Mouse (Mus musculus): ENCODE results near the gene Zcchc4. TPM values are rescaled to one million over a fixed set of nuclear protein-coding genes. Genes with fewer than 3 reads are reported as not detected.
A peak's percentile ranks its signal among the peaks of the same experiment; 100 is the strongest.

Gene Zcchc4
- total RNA-seq, 2 experiments from 2014 or later: 16.0 to 16.8 TPM

DNA sequence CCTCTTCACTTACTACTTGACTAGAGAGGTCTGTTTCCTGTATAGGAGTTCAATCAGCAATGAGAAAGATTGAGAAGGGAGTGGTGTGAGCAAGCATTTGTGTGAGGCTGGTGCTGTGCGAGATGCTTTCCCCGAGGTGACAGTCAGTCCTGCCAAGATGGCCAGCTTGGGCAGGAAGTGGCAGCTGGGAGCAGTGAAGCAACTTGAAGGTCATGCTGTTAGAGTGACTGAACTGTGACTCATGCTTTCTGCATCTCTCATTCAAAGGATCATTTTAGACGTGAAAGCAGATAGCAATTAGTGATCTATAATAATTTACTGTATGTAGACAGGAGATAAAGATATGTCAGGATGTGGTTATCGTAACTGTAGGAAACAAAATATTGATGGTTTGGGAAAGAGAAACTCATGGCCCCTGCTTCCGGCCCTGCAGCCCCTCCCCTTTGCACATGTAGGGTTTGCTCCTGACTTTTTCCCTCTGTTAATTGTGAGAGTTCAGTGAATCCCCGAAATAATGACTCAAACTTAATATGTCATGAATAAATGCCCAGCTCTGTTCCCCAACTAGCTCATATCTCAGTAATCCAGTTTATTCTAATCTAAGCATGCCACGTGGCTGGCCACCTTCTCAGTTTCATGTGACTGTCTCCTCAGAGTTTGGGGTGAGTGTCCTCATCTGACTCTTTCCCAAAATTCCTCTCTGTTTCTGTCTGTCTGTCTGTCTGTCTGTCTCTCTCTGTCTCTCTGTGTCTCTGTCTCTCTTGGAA lies 11.5 kb downstream of the Zcchc4 start:
- ATAC-seq (replicated peaks; ENCODE audit: low FRiP score, poor library complexity, severe bottlenecking): no peak

DNA sequence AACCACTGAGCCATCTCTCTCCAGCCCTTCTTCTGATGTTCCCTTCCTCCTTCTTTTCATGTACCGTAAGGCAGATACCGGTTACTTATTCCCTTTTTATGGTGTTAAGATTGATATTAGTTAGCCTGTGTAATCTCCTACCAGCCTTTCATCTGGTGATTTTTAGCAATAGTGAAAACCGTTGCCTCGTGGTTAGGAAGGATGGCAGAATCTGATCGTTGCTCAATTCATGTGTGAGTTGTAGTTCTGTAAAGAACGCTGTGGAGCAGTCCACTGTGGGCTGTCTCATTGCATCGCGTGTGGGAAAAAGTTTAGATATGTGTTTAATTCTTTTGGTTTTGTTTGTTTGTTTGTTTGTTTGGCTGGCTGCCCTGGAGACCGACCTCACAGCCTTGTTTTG lies 18.0 kb downstream of the Zcchc4 start:
- ATAC-seq (replicated peaks; ENCODE audit: low FRiP score, poor library complexity, severe bottlenecking): no peak

DNA sequence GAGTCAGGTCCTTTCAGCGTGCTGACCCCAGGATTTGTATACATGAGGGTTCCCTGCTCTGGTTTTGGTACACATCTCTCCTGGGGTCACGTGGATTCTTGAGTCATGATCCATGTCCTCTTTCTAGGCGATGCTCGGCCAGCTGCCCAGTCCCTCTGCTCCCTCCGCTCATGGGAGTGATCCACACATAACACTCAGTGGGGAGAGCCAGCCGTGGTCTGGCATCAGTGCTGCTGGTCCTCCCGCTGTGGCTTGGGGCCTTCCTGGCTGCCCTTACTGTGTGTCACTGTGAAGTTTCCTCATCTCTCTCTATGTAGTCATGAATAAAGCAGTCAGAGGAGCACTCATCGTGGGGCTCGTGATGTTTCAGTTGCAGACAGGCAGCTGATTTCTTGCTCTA lies 18.9 kb downstream of the Zcchc4 start:
- no peak for ATAC-seq (replicated peaks; ENCODE audit: low FRiP score, poor library complexity, severe bottlenecking)

DNA sequence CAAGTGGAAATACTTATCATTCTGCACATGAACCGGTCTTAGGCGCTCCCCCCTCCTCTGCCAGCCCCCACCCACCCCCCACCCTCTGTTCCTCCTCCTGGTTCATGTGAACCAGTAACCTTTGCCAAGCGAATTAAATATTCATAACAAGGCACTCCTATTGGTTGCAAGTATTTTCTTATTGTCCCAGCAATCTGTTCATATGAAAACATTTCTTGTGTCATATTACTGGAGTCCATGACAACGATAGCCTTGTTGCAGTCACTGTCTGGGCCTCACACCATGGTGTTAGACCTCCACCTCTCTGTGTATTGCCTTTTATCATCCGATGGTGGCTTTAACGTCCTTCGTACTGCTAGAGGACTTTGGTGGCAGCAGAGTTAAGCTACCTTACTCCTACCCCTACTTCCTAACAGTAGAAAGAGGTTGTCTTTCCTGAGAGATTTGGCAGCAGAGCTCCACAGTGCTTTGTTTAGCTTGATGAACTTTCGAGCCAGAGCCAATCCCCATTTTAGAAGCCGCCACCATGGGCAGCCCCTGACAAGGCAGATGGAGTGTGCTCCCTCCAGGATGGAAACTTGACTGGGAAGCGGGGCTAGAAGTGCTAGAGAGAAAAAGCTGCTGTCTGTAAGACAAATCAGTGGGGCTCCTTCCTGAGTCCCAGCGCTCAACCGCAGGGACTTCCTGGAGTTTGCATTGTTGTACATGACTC lies 24.2 kb downstream of the Zcchc4 start:
- no peak for ATAC-seq (replicated peaks; ENCODE audit: low FRiP score, poor library complexity, severe bottlenecking)

DNA sequence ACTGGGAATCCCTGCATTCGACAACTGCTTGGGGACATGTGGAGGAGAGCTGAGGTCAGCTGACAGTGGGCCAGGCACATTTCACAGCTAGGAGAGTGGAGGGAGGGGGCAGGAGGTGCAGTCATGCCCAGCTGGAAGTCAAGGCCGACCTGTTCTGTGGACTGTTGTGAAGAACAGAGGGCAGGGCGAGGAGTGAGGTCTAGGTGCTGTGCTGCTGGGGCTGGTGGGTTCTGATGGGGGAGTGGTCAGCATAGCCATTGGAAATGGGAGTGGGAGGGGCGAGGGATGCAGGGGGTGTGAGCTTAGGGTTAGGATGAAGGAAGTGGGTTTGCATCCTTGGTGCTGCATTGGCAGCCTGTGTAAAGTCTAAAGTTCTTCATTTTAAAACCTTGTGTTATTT lies 30.6 kb downstream of the Zcchc4 start:
- no peak for ATAC-seq (replicated peaks; ENCODE audit: low FRiP score, poor library complexity, severe bottlenecking)

DNA sequence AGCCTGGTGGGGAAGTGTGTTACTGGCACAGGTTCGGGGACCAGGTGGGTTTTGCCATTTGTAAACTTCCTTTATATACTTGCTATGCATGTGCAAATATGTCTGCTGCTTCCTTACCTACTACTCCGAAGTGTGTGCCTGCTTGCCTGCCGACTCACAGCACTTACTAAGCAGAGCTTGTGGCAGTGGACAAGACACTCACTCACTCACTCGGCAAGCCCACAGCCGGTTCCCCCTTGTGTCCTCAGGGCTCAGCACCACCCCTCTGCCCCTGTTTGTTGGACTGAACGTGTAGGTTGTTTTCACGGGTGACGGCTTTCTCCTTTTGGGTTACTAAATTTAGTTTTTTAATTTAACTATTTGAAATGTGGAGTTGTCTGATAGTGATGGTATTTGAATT lies 31.1 kb downstream of the Zcchc4 start:
- ATAC-seq (replicated peaks; ENCODE audit: low FRiP score, poor library complexity, severe bottlenecking): no peak

DNA sequence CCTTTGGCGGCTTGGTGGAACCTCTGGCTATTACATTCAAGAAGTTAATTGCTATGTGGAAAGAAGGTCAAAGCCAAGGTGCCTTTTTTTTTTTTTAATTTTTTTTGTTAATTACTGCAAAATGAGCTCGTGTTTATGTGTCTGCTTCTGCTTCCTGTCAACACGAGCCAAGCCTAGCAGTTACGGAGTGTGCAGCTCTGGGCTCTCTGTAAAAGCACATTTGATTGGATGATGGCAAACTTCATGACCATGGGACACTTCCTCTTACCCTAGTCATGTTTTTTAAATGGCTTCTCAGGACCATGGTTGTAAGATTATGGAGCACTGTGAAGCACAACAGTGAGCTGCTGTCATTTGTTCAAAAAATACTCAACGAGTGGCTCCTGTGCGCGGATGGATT lies 31.8 kb downstream of the Zcchc4 start:
- no peak for ATAC-seq (replicated peaks; ENCODE audit: low FRiP score, poor library complexity, severe bottlenecking)

DNA sequence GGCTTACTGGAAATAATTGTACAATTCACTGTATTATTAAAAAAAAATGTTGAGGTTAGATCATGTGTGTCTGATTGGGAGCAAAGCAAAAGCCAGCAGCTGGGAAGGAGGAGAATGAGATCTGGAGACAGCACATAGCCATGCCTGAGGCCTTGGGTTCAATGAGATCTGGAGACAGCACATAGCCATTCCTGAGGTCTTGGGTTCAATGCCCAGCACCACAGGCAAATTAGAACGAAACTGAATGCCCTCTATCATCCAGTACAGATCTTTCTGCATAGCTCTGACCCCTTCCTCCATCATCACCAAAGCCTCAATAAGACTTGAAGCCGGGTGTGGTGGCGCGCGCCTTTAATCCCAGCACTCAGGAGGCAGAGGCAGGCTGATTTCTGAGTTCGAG lies 35.2 kb downstream of the Zcchc4 start:
- ATAC-seq (replicated peaks; ENCODE audit: low FRiP score, poor library complexity, severe bottlenecking): no peak

DNA sequence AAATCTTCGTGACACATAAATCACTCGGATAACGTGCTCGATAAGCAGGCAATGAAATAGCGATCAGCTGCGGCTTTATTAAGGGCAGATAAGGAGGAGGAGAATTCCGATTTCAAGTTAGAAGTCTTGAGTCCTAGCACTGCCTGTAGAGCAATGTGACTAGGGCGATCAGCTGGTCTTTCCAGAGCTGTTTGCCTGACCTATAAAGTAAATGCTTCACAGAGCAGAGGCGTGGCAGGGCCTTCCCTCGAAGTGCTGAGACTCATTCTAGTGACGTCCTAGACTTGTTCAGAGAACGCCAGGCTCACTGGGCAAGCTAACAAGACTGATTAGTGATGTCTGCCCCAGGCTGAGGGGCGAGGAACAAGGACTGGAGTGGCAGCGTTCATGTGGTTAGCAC lies 35.8 kb downstream of the Zcchc4 start:
- ATAC-seq (replicated peaks; ENCODE audit: low FRiP score, poor library complexity, severe bottlenecking): no peak

DNA sequence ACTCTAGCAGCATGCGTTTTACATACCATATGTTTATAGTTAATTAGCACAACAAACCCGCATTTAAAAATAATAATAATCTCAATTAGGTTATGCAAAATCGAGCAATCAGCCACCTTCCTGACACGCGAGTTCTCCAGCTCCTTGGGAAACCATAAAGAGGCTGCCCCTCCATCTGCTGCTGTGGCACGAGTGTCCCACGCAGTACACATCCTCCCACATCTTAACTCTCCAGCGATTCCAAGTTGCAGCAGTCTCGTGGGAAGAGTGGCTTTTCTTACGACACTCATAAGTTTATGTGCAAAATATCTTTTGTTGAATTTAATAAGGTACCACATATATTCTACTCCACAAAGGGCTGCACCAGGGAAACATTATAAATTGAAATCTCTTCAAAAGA lies 37.2 kb downstream of the Zcchc4 start:
- ATAC-seq (replicated peaks; ENCODE audit: low FRiP score, poor library complexity, severe bottlenecking): no peak

DNA sequence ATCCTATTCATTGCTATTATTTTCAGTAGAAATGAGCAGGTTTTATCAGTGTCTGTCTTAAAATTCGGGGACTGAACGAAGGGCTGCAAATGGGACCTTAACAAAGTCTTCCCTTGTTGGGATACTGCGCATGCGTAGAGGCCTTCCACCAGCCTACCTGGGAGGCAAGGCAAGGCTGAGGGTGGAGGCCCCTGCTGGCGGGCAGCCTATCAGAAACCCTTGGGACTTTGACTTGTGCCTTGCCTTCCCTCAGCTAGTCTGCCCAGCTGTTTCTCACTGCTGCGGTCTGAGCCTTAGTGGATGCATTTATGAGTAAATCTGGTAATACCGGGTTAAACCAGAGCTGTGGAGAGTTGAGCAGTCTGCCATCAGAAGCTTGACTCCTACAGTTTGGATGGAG lies 38.1 kb downstream of the Zcchc4 start:
- ATAC-seq (replicated peaks; ENCODE audit: low FRiP score, poor library complexity, severe bottlenecking): no peak

DNA sequence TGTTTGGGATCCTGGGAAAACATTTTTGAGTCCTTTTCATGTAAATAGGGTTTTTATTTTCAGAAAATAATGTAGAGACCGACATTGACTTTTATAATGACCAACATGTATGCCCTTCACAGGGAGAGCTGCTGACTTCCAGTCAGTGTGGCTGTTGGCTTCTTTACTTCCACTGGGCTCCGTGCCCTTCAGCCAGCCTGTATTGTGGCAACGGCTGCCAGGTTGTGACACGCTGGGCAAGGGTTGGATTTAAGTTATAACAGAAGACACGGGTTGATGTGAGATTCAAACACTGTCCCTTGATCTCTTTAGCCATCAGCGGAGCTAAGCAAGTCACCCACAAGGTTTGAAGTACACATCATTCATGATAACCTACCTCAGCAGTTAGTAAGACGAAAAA lies 43.5 kb downstream of the Zcchc4 start:
- no peak for ATAC-seq (replicated peaks; ENCODE audit: low FRiP score, poor library complexity, severe bottlenecking)

DNA sequence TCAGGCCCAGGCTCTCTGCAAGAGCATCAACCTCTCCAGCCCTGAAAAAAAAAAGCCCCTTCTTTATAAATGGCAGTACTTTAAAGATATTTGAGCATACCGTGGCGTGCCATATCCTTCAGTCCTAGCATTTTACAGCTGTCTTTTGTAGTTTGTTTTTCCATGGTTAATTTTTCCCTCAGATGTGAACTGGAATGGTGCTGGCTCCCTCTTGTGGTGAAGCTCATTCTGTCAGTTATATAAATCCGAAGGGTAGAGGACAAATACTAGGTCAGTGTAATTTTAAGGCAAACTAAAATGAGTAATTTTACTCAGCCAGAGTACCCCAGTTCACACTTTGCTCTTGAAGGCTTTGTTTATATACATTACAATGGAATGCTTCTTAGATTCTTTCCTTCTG lies 46.5 kb downstream of the Zcchc4 start:
- ATAC-seq (replicated peaks; ENCODE audit: low FRiP score, poor library complexity, severe bottlenecking): 0 out of 2 replicates have a peak, but pooled peaks have one; percentile 48

DNA sequence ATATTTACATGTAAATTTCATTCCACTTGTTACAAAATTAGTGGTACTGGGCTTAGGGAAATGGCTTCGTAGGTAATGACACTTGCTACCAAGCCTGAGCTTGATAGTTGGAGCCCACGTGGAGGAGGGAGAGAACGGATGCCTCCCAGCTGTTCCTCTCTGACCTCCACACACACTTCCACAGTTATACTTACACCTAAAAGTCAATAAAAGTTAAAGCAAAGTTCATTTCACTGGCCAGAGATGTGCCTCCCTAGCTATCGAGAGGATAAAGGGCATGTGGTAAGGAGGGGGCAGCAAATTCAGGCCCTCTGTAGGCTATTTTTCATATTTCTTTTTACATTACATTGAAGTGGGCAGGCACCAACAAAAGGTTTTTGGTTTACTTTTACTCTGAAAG lies 52.7 kb downstream of the Zcchc4 start:
- ATAC-seq (replicated peaks; ENCODE audit: low FRiP score, poor library complexity, severe bottlenecking): no peak

DNA sequence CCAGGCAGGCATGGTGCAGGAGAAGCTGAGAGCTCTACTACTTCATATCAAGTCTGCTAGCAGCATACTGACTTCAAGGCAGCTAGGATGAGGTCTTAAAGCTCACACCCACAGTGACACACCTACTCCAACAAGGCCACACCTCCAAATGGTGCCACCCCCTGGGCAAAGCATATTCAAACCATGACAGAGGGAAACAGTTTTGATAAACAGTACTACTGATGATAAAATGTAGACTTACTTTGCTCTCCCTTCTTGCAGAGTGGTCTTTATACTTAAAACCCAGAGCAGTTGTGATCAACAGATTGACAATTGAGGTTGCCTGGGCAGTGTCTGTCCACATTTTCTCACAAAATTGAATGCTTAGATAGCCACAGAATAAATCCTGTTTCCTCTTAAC lies 57.8 kb downstream of the Zcchc4 start:
- peak; percentile 56 for ATAC-seq (replicated peaks; ENCODE audit: low FRiP score, poor library complexity, severe bottlenecking)

DNA sequence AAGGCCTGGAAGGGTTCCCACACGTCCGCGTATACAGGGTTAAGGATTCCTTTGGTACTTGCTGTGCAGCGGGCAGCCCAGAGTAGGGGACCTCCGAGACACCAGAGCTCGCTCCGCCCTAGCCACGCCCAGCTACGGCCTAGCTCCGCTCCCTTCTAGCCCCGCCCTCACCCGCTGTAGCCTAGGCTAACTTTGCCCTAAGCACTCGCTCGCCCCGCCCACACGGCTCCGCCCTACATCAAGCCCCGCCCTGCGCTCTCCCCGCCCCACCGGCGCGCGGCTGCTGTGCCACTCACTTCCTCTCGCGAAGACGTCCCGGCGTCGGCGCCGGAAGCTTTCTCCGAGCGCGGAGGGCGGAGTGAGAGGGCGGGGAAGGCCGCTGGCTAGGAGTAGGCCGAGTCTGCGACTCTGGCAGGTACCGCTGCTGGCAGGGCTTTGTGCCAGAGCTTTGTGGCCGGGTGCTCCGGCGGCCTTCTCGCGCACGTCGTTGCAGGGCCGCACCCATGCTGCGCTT lies 58.6 kb downstream of the Zcchc4 start, which contains the start of gene Anapc4:
Gene Anapc4, plus strand, starts transcription at position 252 of the 514 bp plus-strand sequence.
- peak; percentile 95 for ATAC-seq (replicated peaks; ENCODE audit: low FRiP score, poor library complexity, severe bottlenecking)

DNA sequence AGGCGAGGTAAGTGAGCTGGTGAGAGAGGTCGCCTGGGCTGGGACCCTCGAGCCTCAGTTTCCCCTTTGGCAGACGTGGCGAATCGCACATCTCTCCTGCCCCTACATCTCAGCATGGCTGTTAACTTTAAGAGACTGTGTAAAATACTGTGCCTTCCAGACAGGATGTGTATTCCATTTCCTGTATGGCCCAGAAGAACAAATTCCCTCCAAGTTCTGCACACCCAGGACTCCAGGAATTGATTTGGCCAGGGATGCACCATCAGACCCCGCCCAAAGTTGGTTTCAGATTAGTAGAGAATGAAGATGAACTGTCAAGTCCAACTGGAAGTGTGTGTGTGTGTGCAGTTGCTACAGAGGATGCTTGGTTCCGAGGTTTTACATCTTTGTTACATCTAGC lies 59.2 kb downstream of the Zcchc4 start:
- ATAC-seq (replicated peaks; ENCODE audit: low FRiP score, poor library complexity, severe bottlenecking): 0 out of 2 replicates have a peak, but pooled peaks have one; percentile 3

DNA sequence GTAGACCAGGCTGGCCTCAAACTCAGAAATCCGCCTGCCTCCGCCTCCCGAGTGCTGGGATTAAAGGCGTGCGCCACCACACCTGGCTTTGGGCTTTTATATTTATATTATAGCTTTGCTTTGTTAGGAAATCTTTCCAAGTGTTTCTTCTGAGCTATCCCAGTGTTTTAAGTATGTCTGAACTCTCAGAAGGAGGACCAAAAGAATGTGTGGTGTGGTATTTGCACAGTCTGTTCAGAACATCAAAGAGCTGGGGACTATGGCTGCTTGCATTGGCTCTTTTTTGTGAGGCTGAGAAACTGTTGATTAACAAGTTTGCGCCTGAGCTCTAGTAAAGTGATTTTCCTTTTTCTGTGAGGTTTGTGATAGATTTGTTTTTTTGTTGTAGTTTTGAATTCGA lies 69.1 kb downstream of the Zcchc4 start:
- no peak for ATAC-seq (replicated peaks; ENCODE audit: low FRiP score, poor library complexity, severe bottlenecking)

DNA sequence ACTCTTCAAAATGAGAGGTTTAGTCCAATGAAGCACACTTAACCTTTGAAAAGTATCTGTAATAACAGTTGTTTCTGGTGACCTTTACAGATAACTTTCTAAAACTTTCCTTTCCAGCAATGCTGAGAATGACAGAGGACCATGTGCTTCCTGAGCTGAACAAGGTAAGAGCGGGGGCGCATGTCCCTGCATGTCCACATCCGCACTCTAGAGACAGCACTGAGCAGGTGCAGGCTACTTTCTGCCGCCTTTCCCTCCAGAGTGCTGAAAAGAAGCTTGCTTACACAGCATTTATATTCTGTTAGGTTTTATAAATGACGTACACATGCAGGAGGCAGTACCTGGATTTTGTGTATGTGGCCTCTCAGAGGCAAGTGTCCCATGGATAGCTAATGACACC lies 80.5 kb downstream of the Zcchc4 start:
- ATAC-seq (replicated peaks; ENCODE audit: low FRiP score, poor library complexity, severe bottlenecking): no peak

DNA sequence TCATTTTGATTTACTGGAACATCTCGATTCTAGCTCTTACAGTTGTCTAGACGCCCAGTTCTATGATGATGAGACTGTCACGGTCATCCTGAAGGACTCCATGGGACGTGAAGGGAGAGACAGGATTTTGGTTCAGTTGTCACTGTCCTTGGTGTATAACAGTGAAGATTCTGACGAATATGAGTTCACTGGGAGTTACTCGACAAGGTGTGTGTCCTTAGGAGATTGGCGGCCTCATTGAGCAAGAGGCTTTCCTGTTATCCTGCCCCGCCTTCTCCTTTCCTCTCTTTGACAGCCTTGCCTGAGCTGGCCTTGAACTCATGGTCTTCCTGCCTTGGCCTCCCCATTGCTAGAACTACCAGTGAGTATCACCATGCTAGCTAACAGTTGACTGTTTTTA lies 89.2 kb downstream of the Zcchc4 start:
- ATAC-seq (replicated peaks; ENCODE audit: low FRiP score, poor library complexity, severe bottlenecking): no peak

DNA sequence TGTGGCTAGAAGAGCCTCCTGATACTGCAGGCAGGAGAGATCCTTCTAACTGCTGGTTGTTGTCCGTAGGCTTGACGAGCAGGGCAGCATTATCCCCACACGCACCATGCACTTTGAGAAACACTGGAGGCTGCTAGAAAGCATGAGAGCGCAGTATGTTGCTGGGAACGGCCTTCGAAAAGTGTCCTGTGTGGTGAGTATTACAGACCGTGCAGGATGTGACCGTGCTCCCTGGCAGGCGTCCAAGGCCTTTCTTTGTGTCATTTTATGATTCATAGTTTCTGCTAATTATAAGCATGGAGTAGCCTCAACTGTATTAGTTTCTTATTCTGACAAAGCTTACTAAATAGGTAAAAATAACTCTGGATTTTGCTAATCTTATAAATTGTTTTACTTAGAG lies 90.6 kb downstream of the Zcchc4 start:
- ATAC-seq (replicated peaks; ENCODE audit: low FRiP score, poor library complexity, severe bottlenecking): no peak
